Mouse (Mus musculus): ENCODE results near the gene Ccdc163. TPM values are rescaled to one million over a fixed set of nuclear protein-coding genes. Genes with fewer than 3 reads are reported as not detected.

Ccdc163 gene
- total RNA-seq, 1 experiment from 2014 or later = 4.7 TPM

DNA sequence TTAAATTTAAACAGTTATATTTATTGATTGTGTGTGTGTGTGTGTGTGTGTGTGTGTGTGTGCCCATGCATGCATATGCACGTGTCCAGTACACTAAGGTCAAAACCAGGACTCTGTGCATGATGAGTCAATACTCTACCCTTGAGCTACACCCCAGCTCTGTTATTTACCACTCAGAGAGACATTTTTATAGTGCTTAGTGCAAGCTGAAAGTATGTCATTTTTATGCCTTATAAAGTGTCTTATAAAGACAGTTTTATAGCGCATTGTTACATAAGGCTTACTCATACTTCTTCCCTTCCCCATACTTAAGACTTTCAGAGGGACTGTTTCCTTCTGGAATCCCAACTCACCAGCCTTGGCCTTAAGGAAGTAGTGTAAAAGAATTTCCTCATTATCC lies 41.4 kb downstream of the Ccdc163 start:
- ATAC-seq (replicated peaks; ENCODE audit: insufficient number of reproducible peaks, low FRiP score, low TSS enrichment, poor library complexity, severe bottlenecking) = no peak

GRCm38 (mm10) chr4:116761914-116762313 lies 53.6 kb downstream of the Ccdc163 start:
- ATAC-seq (replicated peaks; ENCODE audit: insufficient number of reproducible peaks, low FRiP score, low TSS enrichment, poor library complexity, severe bottlenecking) = no peak

- no peak for ATAC-seq (replicated peaks; ENCODE audit: insufficient number of reproducible peaks, low FRiP score, low TSS enrichment, poor library complexity, severe bottlenecking)
These were observed 55.7 kb downstream of the Ccdc163 start for GRCm38 (mm10) chr4:116764001-116764400.

- peak; percentile 80 for ATAC-seq (replicated peaks; ENCODE audit: insufficient number of reproducible peaks, low FRiP score, low TSS enrichment, poor library complexity, severe bottlenecking)
These were observed 60.2 kb downstream of the Ccdc163 start for GRCm38 (mm10) chr4:116768510-116768909.

- no peak for ATAC-seq (replicated peaks; ENCODE audit: insufficient number of reproducible peaks, low FRiP score, low TSS enrichment, poor library complexity, severe bottlenecking)
These were observed 60.8 kb downstream of the Ccdc163 start for GRCm38 (mm10) chr4:116769060-116769459.

DNA sequence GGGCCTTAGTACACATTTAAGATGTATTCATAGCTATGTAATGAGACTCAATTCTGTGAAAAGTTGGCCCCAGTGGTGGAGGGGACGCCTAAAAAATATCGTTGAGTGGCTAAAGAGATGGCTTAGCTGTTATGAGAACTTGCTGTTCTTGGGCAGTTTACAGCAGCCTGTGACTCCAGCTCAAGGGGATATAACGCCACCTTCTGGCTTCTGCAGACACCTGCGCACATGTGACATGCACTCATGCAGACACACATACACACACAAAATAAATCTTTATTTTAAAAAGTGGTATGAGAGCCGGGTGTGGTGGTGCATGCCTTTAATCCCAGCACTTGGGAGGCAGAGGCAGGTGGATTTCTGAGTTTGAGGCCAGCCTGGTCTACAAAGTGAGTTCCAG lies 68.1 kb downstream of the Ccdc163 start:
- no peak for ATAC-seq (replicated peaks; ENCODE audit: insufficient number of reproducible peaks, low FRiP score, low TSS enrichment, poor library complexity, severe bottlenecking)

- no peak for ATAC-seq (replicated peaks; ENCODE audit: insufficient number of reproducible peaks, low FRiP score, low TSS enrichment, poor library complexity, severe bottlenecking)
These were observed 68.8 kb downstream of the Ccdc163 start for GRCm38 (mm10) chr4:116777079-116777478.

DNA sequence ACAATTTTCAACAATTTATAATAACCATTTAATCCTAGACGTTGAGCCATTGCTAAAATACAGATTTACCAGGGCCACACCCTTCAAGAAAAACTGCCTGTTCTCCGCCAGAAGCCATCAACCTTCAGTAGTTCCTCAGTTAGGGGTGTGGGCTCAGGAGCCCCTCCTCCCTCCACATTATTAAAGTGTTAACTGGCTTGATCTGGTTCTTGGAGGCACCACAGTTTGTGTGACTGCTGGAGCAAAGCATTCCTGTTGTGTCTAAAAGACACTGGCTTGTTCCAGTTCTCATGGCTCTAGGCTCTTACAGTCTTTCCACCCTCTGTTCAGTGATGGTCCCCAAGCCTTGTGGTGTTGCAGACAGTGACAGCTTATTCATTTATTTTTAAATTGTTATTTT lies 72.2 kb downstream of the Ccdc163 start:
- ATAC-seq (replicated peaks; ENCODE audit: insufficient number of reproducible peaks, low FRiP score, low TSS enrichment, poor library complexity, severe bottlenecking) = no peak

DNA sequence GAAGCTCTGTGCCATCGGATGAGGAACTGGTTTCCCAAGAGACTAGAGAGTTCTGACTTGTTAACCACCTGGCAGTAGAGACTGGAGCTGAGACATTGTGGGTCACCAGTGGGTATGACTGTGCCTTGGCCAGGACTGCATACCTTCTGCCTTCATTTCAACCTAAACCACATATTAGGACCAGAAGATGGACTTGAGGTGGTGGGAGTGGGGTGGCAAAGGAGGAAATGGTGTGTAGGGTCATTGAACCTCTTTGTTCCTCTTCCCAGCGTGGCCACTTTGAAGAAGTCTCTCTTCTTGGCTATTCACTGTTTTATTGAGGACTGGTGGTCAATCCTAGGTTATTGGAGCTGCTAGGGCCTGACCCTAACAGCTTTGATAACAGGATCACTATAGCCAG lies 73.1 kb downstream of the Ccdc163 start:
- ATAC-seq (replicated peaks; ENCODE audit: insufficient number of reproducible peaks, low FRiP score, low TSS enrichment, poor library complexity, severe bottlenecking) = no peak

DNA sequence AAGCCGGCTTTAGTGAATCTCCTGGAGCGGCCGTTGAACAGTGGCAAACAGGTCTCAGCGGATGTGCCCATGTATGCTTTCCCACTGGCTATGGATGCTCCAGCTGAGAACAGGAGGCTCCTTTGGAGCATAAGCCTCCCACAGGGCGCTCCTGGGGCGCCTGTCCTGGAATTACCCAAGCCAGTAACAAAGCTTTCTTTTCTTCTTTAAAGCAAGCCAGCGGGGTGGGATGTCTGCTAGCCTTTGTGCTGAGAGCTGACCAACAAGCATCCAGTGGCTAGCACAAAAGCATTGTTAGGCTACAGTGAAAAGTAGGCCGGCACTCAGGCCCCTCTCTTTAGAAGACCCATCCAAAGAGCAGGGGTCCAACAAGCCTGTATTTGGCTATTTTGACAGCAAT lies 73.9 kb downstream of the Ccdc163 start:
- no peak for ATAC-seq (replicated peaks; ENCODE audit: insufficient number of reproducible peaks, low FRiP score, low TSS enrichment, poor library complexity, severe bottlenecking)

GRCm38 (mm10) chr4:116786587-116786986 lies 78.3 kb downstream of the Ccdc163 start:
- ATAC-seq (replicated peaks; ENCODE audit: insufficient number of reproducible peaks, low FRiP score, low TSS enrichment, poor library complexity, severe bottlenecking) = no peak

GRCm38 (mm10) chr4:116787985-116788760 lies 79.9 kb downstream of the Ccdc163 start:
- peak; percentile 91 for ATAC-seq (replicated peaks; ENCODE audit: insufficient number of reproducible peaks, low FRiP score, low TSS enrichment, poor library complexity, severe bottlenecking)

DNA sequence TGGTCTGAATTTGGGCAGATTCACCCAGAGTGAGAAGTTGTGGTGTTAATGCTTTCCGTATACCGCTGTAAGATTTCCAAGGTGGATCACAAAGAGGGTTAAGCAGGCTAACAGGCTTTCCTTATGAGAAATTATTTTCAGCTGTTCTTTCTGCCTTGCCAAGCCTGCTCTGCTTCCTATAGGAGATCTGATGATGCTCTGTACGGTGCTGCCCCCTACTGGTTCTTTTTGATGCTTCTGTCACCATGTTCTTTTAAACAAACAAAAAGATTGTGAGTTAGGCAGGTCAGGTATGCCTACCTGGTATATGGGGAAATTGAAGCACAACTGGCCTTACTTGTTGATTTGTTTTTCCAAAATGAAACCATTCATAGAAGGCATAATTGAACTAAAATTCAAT lies 80.6 kb downstream of the Ccdc163 start:
- peak; percentile 78 for ATAC-seq (replicated peaks; ENCODE audit: insufficient number of reproducible peaks, low FRiP score, low TSS enrichment, poor library complexity, severe bottlenecking)

DNA sequence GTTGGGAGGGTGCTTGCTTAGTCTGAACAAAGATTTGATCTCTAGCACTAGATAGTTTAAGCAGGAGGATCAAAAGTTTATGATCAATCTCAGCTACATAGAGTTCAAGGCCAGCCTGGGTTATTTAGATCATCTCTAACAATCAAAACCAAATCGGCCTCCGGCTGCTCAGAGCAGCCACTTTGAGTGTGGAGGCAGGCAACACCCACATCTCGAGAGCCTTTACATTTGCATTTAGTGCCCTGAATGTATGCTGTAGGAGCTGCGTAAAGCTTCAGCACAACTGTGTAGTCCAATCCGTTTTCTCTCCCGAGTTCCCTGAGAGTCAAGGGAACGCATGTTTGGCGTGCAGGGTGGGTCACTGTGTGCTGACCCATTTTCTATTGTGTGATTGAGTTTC lies 84.1 kb downstream of the Ccdc163 start:
- no peak for ATAC-seq (replicated peaks; ENCODE audit: insufficient number of reproducible peaks, low FRiP score, low TSS enrichment, poor library complexity, severe bottlenecking)

DNA sequence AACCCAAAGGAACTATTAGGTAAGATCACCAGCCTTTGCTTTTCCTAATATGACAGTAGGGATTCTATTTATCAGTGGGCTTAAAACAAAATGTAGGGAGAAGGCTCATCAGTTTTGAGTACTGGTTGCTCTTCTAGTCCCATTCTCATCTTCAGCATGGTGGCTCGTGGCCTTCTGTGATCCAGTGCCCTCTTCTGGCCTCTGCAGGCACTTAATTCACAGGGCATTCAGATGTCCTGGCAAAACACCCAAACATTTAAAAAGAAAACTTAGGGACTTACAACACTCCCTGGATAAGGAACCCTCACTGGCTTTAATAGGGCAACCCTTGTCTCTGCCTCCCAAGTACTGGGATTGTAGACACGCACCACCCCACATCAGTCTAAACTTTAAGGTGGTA lies 86.0 kb downstream of the Ccdc163 start:
- no peak for ATAC-seq (replicated peaks; ENCODE audit: insufficient number of reproducible peaks, low FRiP score, low TSS enrichment, poor library complexity, severe bottlenecking)

GRCm38 (mm10) chr4:116796442-116797110 lies 88.3 kb downstream of the Ccdc163 start:
- ATAC-seq (replicated peaks; ENCODE audit: insufficient number of reproducible peaks, low FRiP score, low TSS enrichment, poor library complexity, severe bottlenecking) = no peak

DNA sequence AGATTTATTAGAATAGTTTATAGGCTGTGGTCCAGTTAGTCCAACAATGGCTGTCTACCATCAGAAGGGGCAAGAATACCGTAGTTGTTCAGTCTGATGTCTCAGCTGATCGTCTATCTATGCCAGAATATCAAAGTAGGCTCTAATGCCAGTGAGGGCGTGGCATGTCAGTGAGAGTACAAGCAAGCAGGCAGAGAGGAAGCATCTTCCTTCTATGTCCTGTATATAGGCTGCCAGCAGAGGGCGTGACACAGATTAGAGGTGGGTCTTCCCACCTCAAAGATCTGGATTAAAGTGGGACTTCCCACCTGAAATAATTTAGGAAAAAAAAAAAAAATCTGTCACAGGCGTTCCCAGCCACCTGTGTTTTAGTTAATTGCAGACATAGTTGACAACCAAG lies 91.6 kb downstream of the Ccdc163 start:
- 0 out of 2 replicates have a peak, but pooled peaks have one; percentile 52 for ATAC-seq (replicated peaks; ENCODE audit: insufficient number of reproducible peaks, low FRiP score, low TSS enrichment, poor library complexity, severe bottlenecking)

Measured in monocyte, adult 5-6 weeks (primary cell).